Mouse (Mus musculus): ENCODE measurements around the gene Cdca8. TPM values are rescaled to one million over a fixed set of nuclear protein-coding genes. Genes with fewer than 3 reads are reported as not detected.

Cdca8 gene
- polyA plus RNA-seq, 1 experiment from 2014 or later = 244 TPM

Other genes with a start within 250 kb of the Cdca8 start
- gene Utp11, start 245.7 kb downstream of the Cdca8 start, polyA plus RNA-seq (2014; fragmentation: Nextera tagmentation; extraction: Ambion mirVana) = 66.2 and 75.4 TPM in 2 replicates
- gene Fhl3, start 238.6 kb downstream of the Cdca8 start, polyA plus RNA-seq (2014; fragmentation: Nextera tagmentation; extraction: Ambion mirVana) = 3.9 and 4.5 TPM in 2 replicates
- gene Sf3a3, start 224.5 kb downstream of the Cdca8 start, polyA plus RNA-seq (2014; fragmentation: Nextera tagmentation; extraction: Ambion mirVana) = 221 and 236 TPM in 2 replicates
- 24.6 and 28.2 TPM in 2 replicates for gene Inpp5b, start 197.5 kb downstream of the Cdca8 start, polyA plus RNA-seq (2014; fragmentation: Nextera tagmentation; extraction: Ambion mirVana)
- 12.9 and 16.7 TPM in 2 replicates for gene Mtf1, start 137.2 kb downstream of the Cdca8 start, polyA plus RNA-seq (2014; fragmentation: Nextera tagmentation; extraction: Ambion mirVana)
- 43.0 and 47.9 TPM in 2 replicates for gene Yrdc, start 88.6 kb downstream of the Cdca8 start, polyA plus RNA-seq (2014; fragmentation: Nextera tagmentation; extraction: Ambion mirVana)
- 52.7 and 60.0 TPM in 2 replicates for gene 1110065P20Rik, start 88.1 kb downstream of the Cdca8 start, polyA plus RNA-seq (2014; fragmentation: Nextera tagmentation; extraction: Ambion mirVana)
- 10.2 and 11.5 TPM in 2 replicates for gene Maneal, start 77.1 kb downstream of the Cdca8 start, polyA plus RNA-seq (2014; fragmentation: Nextera tagmentation; extraction: Ambion mirVana)
- 4.6 and 4.7 TPM in 2 replicates for gene Epha10, start 58.4 kb downstream of the Cdca8 start, polyA plus RNA-seq (2014; fragmentation: Nextera tagmentation; extraction: Ambion mirVana)
- 3.8 and 4.3 TPM in 2 replicates for gene 9930104L06Rik, start 2.3 kb downstream of the Cdca8 start, polyA plus RNA-seq (2014; fragmentation: Nextera tagmentation; extraction: Ambion mirVana)
- gene Rspo1, start 47.1 kb upstream of the Cdca8 start, polyA plus RNA-seq (2014; fragmentation: Nextera tagmentation; extraction: Ambion mirVana) = 9.0 and 11.9 TPM in 2 replicates
- gene Gnl2, start 77.3 kb upstream of the Cdca8 start, polyA plus RNA-seq (2014; fragmentation: Nextera tagmentation; extraction: Ambion mirVana) = 88.7 and 101 TPM in 2 replicates
- 0.23 and 0.42 TPM in 2 replicates for gene Dnali1, start 126.4 kb upstream of the Cdca8 start, polyA plus RNA-seq (2014; fragmentation: Nextera tagmentation; extraction: Ambion mirVana)
- 38.0 and 41.0 TPM in 2 replicates for gene Snip1, start 127.4 kb upstream of the Cdca8 start, polyA plus RNA-seq (2014; fragmentation: Nextera tagmentation; extraction: Ambion mirVana)
- 126 and 128 TPM in 2 replicates for gene Meaf6, start 145.8 kb upstream of the Cdca8 start, polyA plus RNA-seq (2014; fragmentation: Nextera tagmentation; extraction: Ambion mirVana)
- gene Zc3h12a, start 188.5 kb upstream of the Cdca8 start, polyA plus RNA-seq (2014; fragmentation: Nextera tagmentation; extraction: Ambion mirVana) = 0.22 and 0.37 TPM in 2 replicates